Mouse (Mus musculus) intestine, embryonic 15.5 days (tissue): ENCODE data around the gene Lrmp. TPM values are rescaled to one million over a fixed set of nuclear protein-coding genes. Genes with fewer than 3 reads are reported as not detected.
A peak's percentile ranks its signal among the peaks of the same experiment; 100 is the strongest.

Source experiments
- ATAC-seq: fragments of 200-750 bp; cut with Nextera tagmentation; 2 replicates; pipeline ENCODE4 v1.8.0; 2017; ENCODE audit warnings: moderate TSS enrichment, moderate library complexity
- H3K27ac ChIP-seq: fragments of 300-500 bp; sonication (generic); 2 replicates; pipeline ENCODE4 v1.5.1; 2015; ENCODE audit warnings: mild to moderate bottlenecking, inconsistent platforms
- H3K27me3 ChIP-seq: fragments of 300-500 bp; sonication (generic); replicated peaks from 2 replicates; pipeline ENCODE4 v1.6.1; 2015; ENCODE audit warnings: inconsistent platforms
- H3K36me3 ChIP-seq: fragments of 300-500 bp; sonication (generic); 2 replicates; pipeline ENCODE4 v1.6.1; 2015; ENCODE audit warnings: inconsistent platforms
- H3K4me1 ChIP-seq: fragments of 300-500 bp; sonication (generic); replicated peaks from 2 replicates; pipeline ENCODE4 v1.6.1; 2015; ENCODE audit warnings: inconsistent platforms
- H3K4me2 ChIP-seq: fragments of 300-500 bp; sonication (generic); replicated peaks from 2 replicates; pipeline ENCODE4 v1.6.1; 2015; ENCODE audit warnings: mild to moderate bottlenecking, inconsistent platforms
- H3K4me3 ChIP-seq: fragments of 300-500 bp; sonication (generic); replicated peaks from 2 replicates; pipeline ENCODE4 v1.5.1; 2015; ENCODE audit warnings: inconsistent platforms
- H3K9ac ChIP-seq: fragments of 300-500 bp; sonication (generic); 2 replicates; pipeline ENCODE4 v1.6.1; 2015; ENCODE audit warnings: inconsistent platforms
- H3K9me3 ChIP-seq: fragments of 300-500 bp; sonication (generic); 2 replicates; pipeline ENCODE4 v1.6.1; 2016; ENCODE audit warnings: inconsistent platforms
- WGBS: fragments of 180-500 bp; shearing (Covaris S2); methylation state at CpG from one replicate; pipeline ENCODE4 v1.1.7; 2015; 5-methylcytosine and 5-hydroxymethylcytosine counted together
- polyA plus RNA-seq: library from polyadenylated mRNA; unstranded; fragments of >200 nt; fragmentation: Nextera tagmentation; extraction: Ambion mirVana; gene quantifications from 2 replicates; pipeline ENCODE4 v1.2.1, GENCODE M21; 2015

Lrmp gene
- polyA plus RNA-seq: 2.7 and 5.8 TPM in 2 replicates

- WGBS: 78% methylated on average over 6 of the region's 6 CpGs
- peak within 1 kb of the TSS; percentile 24; the same call in 1 of the 2 replicates for H3K4me2 ChIP-seq
- H3K9ac ChIP-seq: no peak within 1 kb of the TSS
- no peaks in the 10 kb centered on the region for H3K9me3 ChIP-seq
- peak; percentile 23; the same call in 1 of the 2 replicates for ATAC-seq
- H3K36me3 ChIP-seq: no peaks in the 10 kb centered on the region
- H3K27ac ChIP-seq: 0 out of 2 replicates have a peak within 1 kb of the TSS, but pooled peaks have one; percentile 17
- no peaks in the 10 kb centered on the region for H3K27me3 ChIP-seq
- H3K4me1 ChIP-seq: peaks cover 7% of the 10 kb centered on the region
- H3K4me3 ChIP-seq: no peak within 1 kb of the TSS
Measured at GRCm38 (mm10) chr6:145115476-145116097, at the start of gene Lrmp. Gene Lrmp (plus strand): TSS chr6:145115653.

DNA sequence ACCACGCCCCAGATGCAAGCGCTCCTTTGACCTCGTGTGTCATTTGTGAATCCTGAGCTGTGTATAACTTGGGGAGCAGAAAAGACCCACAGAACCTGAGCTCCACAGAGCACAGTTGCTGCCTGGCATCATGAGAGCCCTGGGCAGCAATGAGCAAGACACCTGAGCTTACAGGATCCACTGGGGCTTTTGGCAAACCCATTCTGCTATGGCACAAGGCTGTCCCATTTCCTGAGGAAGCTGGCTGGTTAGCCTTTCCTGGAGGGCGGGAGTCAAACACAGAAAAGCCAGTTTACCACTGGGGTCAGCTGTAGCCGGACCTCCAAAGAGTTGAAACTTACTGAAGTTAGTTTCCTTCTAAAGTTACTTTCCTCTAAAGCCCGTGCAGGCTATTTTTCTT is 49.0 kb upstream of the Lrmp start:
- 77% methylated on average over 6 of the region's 6 CpGs for WGBS
- no peak overlapping the region for H3K4me2 ChIP-seq
- no peak overlapping the region for H3K4me3 ChIP-seq
- H3K9me3 ChIP-seq: no peaks in the 10 kb centered on the region
- H3K36me3 ChIP-seq: no peaks in the 10 kb centered on the region
- no peaks in the 10 kb centered on the region for H3K27me3 ChIP-seq
- ATAC-seq: no peak
- no peak overlapping the region for H3K9ac ChIP-seq
- H3K4me1 ChIP-seq: no peaks in the 10 kb centered on the region
- no peak overlapping the region for H3K27ac ChIP-seq

GRCm38 (mm10) chr6:145067679-145068078 is 47.8 kb upstream of the Lrmp start:
- no peak for ATAC-seq
- no peaks in the 10 kb centered on the region for H3K9me3 ChIP-seq
- no peak overlapping the region for H3K9ac ChIP-seq
- H3K36me3 ChIP-seq: no peaks in the 10 kb centered on the region
- no peaks in the 10 kb centered on the region for H3K4me1 ChIP-seq
- no peak overlapping the region for H3K4me2 ChIP-seq
- WGBS: 70% methylated on average over 8 of the region's 8 CpGs
- H3K4me3 ChIP-seq: no peak overlapping the region
- H3K27ac ChIP-seq: no peak overlapping the region
- H3K27me3 ChIP-seq: no peaks in the 10 kb centered on the region

GRCm38 (mm10) chr6:145069397-145069796 is 46.1 kb upstream of the Lrmp start:
- no peak for ATAC-seq
- Histone ChIP-seq H3K4me3 (no peak overlapping the region), H3K27ac (no peak overlapping the region), H3K9ac (no peak overlapping the region), H3K27me3 (0 out of 2 replicates have a peak, but pooled peaks cover 5% of the 10 kb centered on the region), H3K4me1 (no peaks in the 10 kb centered on the region), H3K4me2 (no peak overlapping the region), H3K9me3 (no peaks in the 10 kb centered on the region), H3K36me3 (no peaks in the 10 kb centered on the region)
- 91% methylated on average over 7 of the region's 7 CpGs for WGBS

- no peak overlapping the region for H3K4me3 ChIP-seq
- H3K27ac ChIP-seq: no peak overlapping the region
- H3K9ac ChIP-seq: no peak overlapping the region
- whole genome bisulfite sequencing: 86% methylated on average over 2 of the region's 2 CpGs
- 0 out of 2 replicates have a peak, but pooled peaks cover under 1% of the 10 kb centered on the region for H3K4me1 ChIP-seq
- H3K4me2 ChIP-seq: no peak overlapping the region
- peaks cover 5% of the 10 kb centered on the region; the same call in 1 of the 2 replicates for H3K27me3 ChIP-seq
- H3K9me3 ChIP-seq: no peaks in the 10 kb centered on the region
- no peaks in the 10 kb centered on the region for H3K36me3 ChIP-seq
- ATAC-seq: no peak
Measured at GRCm38 (mm10) chr6:145069921-145070320, 45.5 kb upstream of the Lrmp start.

GRCm38 (mm10) chr6:145074461-145074860 is 41.0 kb upstream of the Lrmp start:
- no peak for ATAC-seq
- Histone ChIP-seq H3K27me3 (peaks cover 17% of the 10 kb centered on the region), H3K9me3 (no peaks in the 10 kb centered on the region), H3K9ac (no peak overlapping the region), H3K4me2 (no peak overlapping the region), H3K36me3 (no peaks in the 10 kb centered on the region), H3K4me1 (peaks cover 11% of the 10 kb centered on the region; the same call in 1 of the 2 replicates), H3K27ac (no peak overlapping the region), H3K4me3 (no peak overlapping the region)

- Histone ChIP-seq H3K36me3 (no peaks in the 10 kb centered on the region), H3K9ac (peak overlapping the region; percentile 40), H3K4me2 (peak overlapping the region; percentile 91), H3K9me3 (no peaks in the 10 kb centered on the region), H3K4me1 (peaks cover 11% of the 10 kb centered on the region; the same call in 1 of the 2 replicates), H3K27ac (no peak overlapping the region), H3K27me3 (peaks cover 17% of the 10 kb centered on the region), H3K4me3 (peak overlapping the region; percentile 44)
- WGBS: under 1% methylated on average over 20 of the region's 20 CpGs
- ATAC-seq: peak; percentile 20; the same call in 1 of the 2 replicates
Measured at GRCm38 (mm10) chr6:145075088-145075547, 40.3 kb upstream of the Lrmp start.

- Histone ChIP-seq H3K9ac (peak within 1 kb of the TSS; percentile 40), H3K4me3 (peak within 1 kb of the TSS; percentile 44), H3K4me1 (peaks cover 11% of the 10 kb centered on the region; the same call in 1 of the 2 replicates), H3K27ac (no peak within 1 kb of the TSS), H3K9me3 (no peaks in the 10 kb centered on the region), H3K4me2 (peak within 1 kb of the TSS; percentile 91), H3K36me3 (no peaks in the 10 kb centered on the region), H3K27me3 (peaks cover 17% of the 10 kb centered on the region)
- under 1% methylated on average over 39 of the region's 39 CpGs for WGBS
- peak; percentile 69 for ATAC-seq
Measured at GRCm38 (mm10) chr6:145075548-145076224, 39.8 kb upstream of the Lrmp start, which contains the start of gene Bcat1. Gene Bcat1 (minus strand): TSS chr6:145076184.

GRCm38 (mm10) chr6:145076286-145076685 is 39.2 kb upstream of the Lrmp start:
- 30% methylated on average over 9 of the region's 9 CpGs for WGBS
- H3K27me3 ChIP-seq: peaks cover 17% of the 10 kb centered on the region
- no peak overlapping the region for H3K27ac ChIP-seq
- no peak for ATAC-seq
- H3K4me2 ChIP-seq: peak overlapping the region; percentile 91
- no peaks in the 10 kb centered on the region for H3K36me3 ChIP-seq
- peak overlapping the region; percentile 44 for H3K4me3 ChIP-seq
- H3K9me3 ChIP-seq: no peaks in the 10 kb centered on the region
- no peak overlapping the region; the same call in 1 of the 2 replicates for H3K9ac ChIP-seq
- peaks cover 11% of the 10 kb centered on the region; the same call in 1 of the 2 replicates for H3K4me1 ChIP-seq

GRCm38 (mm10) chr6:145079087-145079759 is 36.2 kb upstream of the Lrmp start:
- Histone ChIP-seq H3K36me3 (no peaks in the 10 kb centered on the region), H3K27ac (no peak overlapping the region), H3K9me3 (no peaks in the 10 kb centered on the region), H3K9ac (no peak overlapping the region), H3K4me1 (peaks cover 11% of the 10 kb centered on the region; the same call in 1 of the 2 replicates), H3K4me3 (no peak overlapping the region), H3K4me2 (no peak overlapping the region), H3K27me3 (peaks cover 13% of the 10 kb centered on the region)
- WGBS: 75% methylated on average over 9 of the region's 9 CpGs
- ATAC-seq: no peak

GRCm38 (mm10) chr6:145081721-145082120 is 33.7 kb upstream of the Lrmp start:
- H3K36me3 ChIP-seq: no peaks in the 10 kb centered on the region
- no peaks in the 10 kb centered on the region for H3K27me3 ChIP-seq
- no peaks in the 10 kb centered on the region for H3K9me3 ChIP-seq
- WGBS: 65% methylated on average over 4 of the region's 4 CpGs
- no peak overlapping the region for H3K9ac ChIP-seq
- no peak overlapping the region for H3K4me2 ChIP-seq
- ATAC-seq: no peak
- H3K27ac ChIP-seq: no peak overlapping the region
- no peaks in the 10 kb centered on the region for H3K4me1 ChIP-seq
- H3K4me3 ChIP-seq: no peak overlapping the region
